Comparison of ENCODE assay signal across 25 mouse cellular contexts in genomic region chr1:106190695-106191094, GRCm38 (mm10).
"Had no signal": no experiment of that assay in that cellular context is flagged by ENCODE, and none has a peak within 500 bp of the region (broad histone marks: within the 10 kb centered on the region; RNA-seq: fewer than 3 reads in every experiment).

No protein-coding gene starts in this region.

- H3K4me1 ChIP-seq: liver, embryonic 12.5 days had no signal

- H3K9ac ChIP-seq: heart, embryonic 13.5 days; heart, embryonic 15.5 days; hindbrain, embryonic 13.5 days; hindbrain, embryonic 15.5 days; limb, embryonic 13.5 days; limb, embryonic 15.5 days; liver, embryonic 12.5 days; liver, embryonic 14.5 days had no signal

- H3K36me3 ChIP-seq: heart, embryonic 13.5 days; heart, embryonic 15.5 days; hindbrain, embryonic 10.5 days; hindbrain, embryonic 13.5 days; hindbrain, embryonic 15.5 days; limb, embryonic 13.5 days; limb, embryonic 15.5 days; liver, embryonic 12.5 days had no signal

- H3K27me3 ChIP-seq: heart, embryonic 13.5 days; heart, embryonic 15.5 days; hindbrain, embryonic 13.5 days; hindbrain, embryonic 15.5 days; limb, embryonic 13.5 days; limb, embryonic 15.5 days; liver, embryonic 12.5 days had no signal

- H3K9me3 ChIP-seq: heart, embryonic 13.5 days; heart, embryonic 15.5 days; hindbrain, embryonic 10.5 days; hindbrain, embryonic 13.5 days; hindbrain, embryonic 15.5 days; limb, embryonic 13.5 days; limb, embryonic 15.5 days; liver, embryonic 12.5 days had no signal

- DNase-seq: gastrocnemius, adult 2 months; gastrocnemius, postnatal 10 days; gastrocnemius, postnatal 25 days; heart, adult 2 months; heart, postnatal 4 days; kidney, adult 18-20 months; kidney, adult 8-10 months; kidney, postnatal 10 days; kidney, postnatal 25 days; kidney, postnatal 4 days; layer of hippocampus, postnatal 36 days; left cerebral cortex, postnatal 4 days had no signal

- H3K4me2 ChIP-seq: heart, embryonic 11.5 days; heart, embryonic 13.5 days; heart, embryonic 15.5 days; hindbrain, embryonic 13.5 days; hindbrain, embryonic 15.5 days; limb, embryonic 13.5 days; limb, embryonic 15.5 days; liver, embryonic 12.5 days had no signal

- H3K4me3 ChIP-seq: gastrocnemius, adult 2 months; heart, adult 2 months; heart, embryonic 13.5 days; heart, embryonic 15.5 days; hindbrain, embryonic 10.5 days; hindbrain, embryonic 13.5 days; hindbrain, embryonic 15.5 days; layer of hippocampus, adult 2 months; limb, embryonic 13.5 days; limb, embryonic 15.5 days; liver, embryonic 12.5 days had no signal

- H3K27ac ChIP-seq: gastrocnemius, adult 2 months; heart, embryonic 13.5 days; heart, embryonic 15.5 days; hindbrain, embryonic 10.5 days; hindbrain, embryonic 13.5 days; hindbrain, embryonic 15.5 days; layer of hippocampus, adult 2 months; limb, embryonic 13.5 days; limb, embryonic 15.5 days; liver, embryonic 12.5 days; liver, embryonic 14.5 days had no signal

- ATAC-seq: inflammation-experienced regulatory T-cells, adult 6 months; intestine, postnatal 0 days; liver, embryonic 12.5 days had no signal
